Mouse (Mus musculus): Measurements from ENCODE around the gene Lmtk2. TPM values are rescaled to one million over a fixed set of nuclear protein-coding genes. Genes with fewer than 3 reads are reported as not detected.

Lmtk2 gene
- polyA plus RNA-seq (2016; fragmentation: Nextera tagmentation; extraction: Ambion mirVana): 5.0 and 5.9 TPM in 2 replicates

- Histone ChIP-seq H3K27me3 (replicated peaks; ENCODE audit: low read depth, poor library complexity, severe bottlenecking) (0 out of 2 replicates have a peak, but pooled peaks cover 6% of the 10 kb centered on the region), H3K4me1 (peaks cover 33% of the 10 kb centered on the region), H3K27ac (replicated peaks) (peak within 1 kb of the TSS; percentile 88), H3K4me3 (peak within 1 kb of the TSS; percentile 99), H3K36me3 (replicated peaks) (0 out of 2 replicates have a peak, but pooled peaks cover 3% of the 10 kb centered on the region), H3K9me3 (no peaks in the 10 kb centered on the region)
- peak; percentile 96 for DNase-seq (ENCODE audit: low spot score)
- under 1% methylated on average over 90 of the region's 90 CpGs for WGBS
Measured at GRCm38 (mm10) chr5:144100149-144100935, at the start of gene Lmtk2. Gene Lmtk2, plus strand, starts transcription at chr5:144100436.

GRCm38 (mm10) chr5:144051268-144051667 lies 49.0 kb upstream of the Lmtk2 start:
- Histone ChIP-seq H3K27me3 (replicated peaks; ENCODE audit: low read depth, poor library complexity, severe bottlenecking) (no peaks in the 10 kb centered on the region), H3K27ac (replicated peaks) (no peak overlapping the region)

GRCm38 (mm10) chr5:144053450-144053849 lies 46.8 kb upstream of the Lmtk2 start:
- Histone ChIP-seq H3K36me3 (replicated peaks) (no peaks in the 10 kb centered on the region), H3K27ac (replicated peaks) (no peak overlapping the region), H3K27me3 (replicated peaks; ENCODE audit: low read depth, poor library complexity, severe bottlenecking) (no peaks in the 10 kb centered on the region), H3K4me1 (no peaks in the 10 kb centered on the region), H3K9me3 (no peaks in the 10 kb centered on the region), H3K4me3 (no peak overlapping the region)
- no peak for DNase-seq (ENCODE audit: low spot score)
- WGBS: 47% methylated on average over 3 of the region's 3 CpGs

More at GRCm38 (mm10) chr5:144051268-144051667, 49.0 kb upstream of the Lmtk2 start:
- Histone ChIP-seq H3K4me3 (no peak overlapping the region), H3K36me3 (replicated peaks) (no peaks in the 10 kb centered on the region), H3K4me1 (peaks cover 7% of the 10 kb centered on the region; the same call in 1 of the 2 replicates), H3K9me3 (no peaks in the 10 kb centered on the region)
- DNase-seq (ENCODE audit: low spot score): no peak

GRCm38 (mm10) chr5:144054340-144054739 lies 45.9 kb upstream of the Lmtk2 start:
- Histone ChIP-seq H3K4me1 (no peaks in the 10 kb centered on the region), H3K9me3 (no peaks in the 10 kb centered on the region), H3K36me3 (replicated peaks) (no peaks in the 10 kb centered on the region), H3K4me3 (no peak overlapping the region), H3K27me3 (replicated peaks; ENCODE audit: low read depth, poor library complexity, severe bottlenecking) (no peaks in the 10 kb centered on the region), H3K27ac (replicated peaks) (no peak overlapping the region)
- no peak for DNase-seq (ENCODE audit: low spot score)
- WGBS: 92% methylated on average over 6 of the region's 6 CpGs

GRCm38 (mm10) chr5:144064093-144064492 lies 36.1 kb upstream of the Lmtk2 start:
- Histone ChIP-seq H3K36me3 (replicated peaks) (no peaks in the 10 kb centered on the region), H3K4me1 (no peaks in the 10 kb centered on the region), H3K27ac (replicated peaks) (no peak overlapping the region), H3K9me3 (no peaks in the 10 kb centered on the region), H3K4me3 (no peak overlapping the region), H3K27me3 (replicated peaks; ENCODE audit: low read depth, poor library complexity, severe bottlenecking) (no peaks in the 10 kb centered on the region)
- WGBS: 69% methylated on average over 5 of the region's 5 CpGs
- DNase-seq (ENCODE audit: low spot score): no peak

- no peaks in the 10 kb centered on the region for H3K36me3 ChIP-seq (replicated peaks)
- WGBS: 83% methylated on average over 2 of the region's 2 CpGs
- H3K27me3 ChIP-seq (replicated peaks; ENCODE audit: low read depth, poor library complexity, severe bottlenecking): no peaks in the 10 kb centered on the region
- no peaks in the 10 kb centered on the region for H3K4me1 ChIP-seq
- no peak for DNase-seq (ENCODE audit: low spot score)
- H3K27ac ChIP-seq (replicated peaks): no peak overlapping the region
- no peaks in the 10 kb centered on the region for H3K9me3 ChIP-seq
- H3K4me3 ChIP-seq: no peak overlapping the region
Measured at GRCm38 (mm10) chr5:144066036-144066435, 34.2 kb upstream of the Lmtk2 start.

GRCm38 (mm10) chr5:144070064-144070463 lies 30.2 kb upstream of the Lmtk2 start:
- H3K27ac ChIP-seq (replicated peaks): no peak overlapping the region
- H3K4me3 ChIP-seq: no peak overlapping the region
- 90% methylated on average over 1 of the region's 1 CpGs for WGBS
- H3K9me3 ChIP-seq: no peaks in the 10 kb centered on the region
- DNase-seq (ENCODE audit: low spot score): no peak
- H3K36me3 ChIP-seq (replicated peaks): no peaks in the 10 kb centered on the region
- no peaks in the 10 kb centered on the region for H3K4me1 ChIP-seq
- no peaks in the 10 kb centered on the region for H3K27me3 ChIP-seq (replicated peaks; ENCODE audit: low read depth, poor library complexity, severe bottlenecking)

GRCm38 (mm10) chr5:144071249-144071648 lies 29.0 kb upstream of the Lmtk2 start:
- 56% methylated on average over 1 of the region's 1 CpGs for WGBS
- no peak overlapping the region for H3K27ac ChIP-seq (replicated peaks)
- no peaks in the 10 kb centered on the region for H3K9me3 ChIP-seq
- H3K4me3 ChIP-seq: no peak overlapping the region
- H3K36me3 ChIP-seq (replicated peaks): no peaks in the 10 kb centered on the region
- no peaks in the 10 kb centered on the region for H3K4me1 ChIP-seq
- no peaks in the 10 kb centered on the region for H3K27me3 ChIP-seq (replicated peaks; ENCODE audit: low read depth, poor library complexity, severe bottlenecking)
- no peak for DNase-seq (ENCODE audit: low spot score)

- Histone ChIP-seq H3K27ac (replicated peaks) (no peak overlapping the region), H3K4me1 (no peaks in the 10 kb centered on the region), H3K4me3 (no peak overlapping the region), H3K36me3 (replicated peaks) (no peaks in the 10 kb centered on the region), H3K9me3 (0 out of 2 replicates have a peak, but pooled peaks cover 5% of the 10 kb centered on the region), H3K27me3 (replicated peaks; ENCODE audit: low read depth, poor library complexity, severe bottlenecking) (no peaks in the 10 kb centered on the region)
- 76% methylated on average over 1 of the region's 1 CpGs for WGBS
- no peak for DNase-seq (ENCODE audit: low spot score)
Measured at GRCm38 (mm10) chr5:144077541-144077940, 22.7 kb upstream of the Lmtk2 start.

GRCm38 (mm10) chr5:144080886-144081285 lies 19.4 kb upstream of the Lmtk2 start:
- WGBS: 68% methylated on average over 2 of the region's 2 CpGs
- no peak overlapping the region for H3K27ac ChIP-seq (replicated peaks)
- H3K36me3 ChIP-seq (replicated peaks): no peaks in the 10 kb centered on the region
- no peak overlapping the region for H3K4me3 ChIP-seq
- H3K4me1 ChIP-seq: no peaks in the 10 kb centered on the region
- 0 out of 2 replicates have a peak, but pooled peaks cover 5% of the 10 kb centered on the region for H3K9me3 ChIP-seq
- no peak for DNase-seq (ENCODE audit: low spot score)
- no peaks in the 10 kb centered on the region for H3K27me3 ChIP-seq (replicated peaks; ENCODE audit: low read depth, poor library complexity, severe bottlenecking)

- Histone ChIP-seq H3K27ac (replicated peaks) (no peak overlapping the region), H3K27me3 (replicated peaks; ENCODE audit: low read depth, poor library complexity, severe bottlenecking) (no peaks in the 10 kb centered on the region), H3K4me1 (no peaks in the 10 kb centered on the region), H3K36me3 (replicated peaks) (no peaks in the 10 kb centered on the region), H3K4me3 (no peak overlapping the region), H3K9me3 (0 out of 2 replicates have a peak, but pooled peaks cover 5% of the 10 kb centered on the region)
- DNase-seq (ENCODE audit: low spot score): no peak
- 88% methylated on average over 5 of the region's 5 CpGs for WGBS
Measured at GRCm38 (mm10) chr5:144082006-144082405, 18.2 kb upstream of the Lmtk2 start.

- no peak overlapping the region for H3K27ac ChIP-seq (replicated peaks)
- H3K27me3 ChIP-seq (replicated peaks; ENCODE audit: low read depth, poor library complexity, severe bottlenecking): no peaks in the 10 kb centered on the region
- WGBS: 97% methylated on average over 2 of the region's 2 CpGs
- DNase-seq (ENCODE audit: low spot score): no peak
- no peak overlapping the region for H3K4me3 ChIP-seq
- no peaks in the 10 kb centered on the region for H3K9me3 ChIP-seq
- no peaks in the 10 kb centered on the region for H3K4me1 ChIP-seq
- H3K36me3 ChIP-seq (replicated peaks): no peaks in the 10 kb centered on the region
Measured at GRCm38 (mm10) chr5:144083521-144083920, 16.7 kb upstream of the Lmtk2 start.

- Histone ChIP-seq H3K9me3 (no peaks in the 10 kb centered on the region), H3K36me3 (replicated peaks) (no peaks in the 10 kb centered on the region), H3K4me3 (no peak overlapping the region), H3K27me3 (replicated peaks; ENCODE audit: low read depth, poor library complexity, severe bottlenecking) (no peaks in the 10 kb centered on the region), H3K27ac (replicated peaks) (no peak overlapping the region), H3K4me1 (no peaks in the 10 kb centered on the region)
- WGBS: 63% methylated on average over 4 of the region's 4 CpGs
- DNase-seq (ENCODE audit: low spot score): no peak
Measured at GRCm38 (mm10) chr5:144084271-144084670, 16.0 kb upstream of the Lmtk2 start.

Data from embryonic facial prominence, embryonic 10.5 days (tissue).